Mouse (Mus musculus) left cerebral cortex, postnatal 25 days (tissue): ENCODE measurements at regions not wholly inside any gene's neighbourhood (a gene's known extent, or its start where the extent isn't known, plus 50 kb on each side); places are given as distances from the start of the nearest gene placed in this dataset.
A peak's percentile ranks its signal among the peaks of the same experiment; 100 is the strongest.
"Not testable (repeated sequence)": the region's sequence is repeated elsewhere in the genome, so short reads cannot be mapped to it uniquely, and the experiment has no call there.

Experiments used
- DNase-seq, 2 experiments: peaks; one replicate each; pipeline ENCODE4 v3.0.0; 2022; ENCODE audit warnings: low spot score in 2 of 2, mixed read lengths in 1 of 2
- intact Hi-C: fragments of 180-260 bp; cut with DNase I; formaldehyde crosslinking; loops from one replicate; pipeline ENCODE4 v1.15.1; 2025

DNA sequence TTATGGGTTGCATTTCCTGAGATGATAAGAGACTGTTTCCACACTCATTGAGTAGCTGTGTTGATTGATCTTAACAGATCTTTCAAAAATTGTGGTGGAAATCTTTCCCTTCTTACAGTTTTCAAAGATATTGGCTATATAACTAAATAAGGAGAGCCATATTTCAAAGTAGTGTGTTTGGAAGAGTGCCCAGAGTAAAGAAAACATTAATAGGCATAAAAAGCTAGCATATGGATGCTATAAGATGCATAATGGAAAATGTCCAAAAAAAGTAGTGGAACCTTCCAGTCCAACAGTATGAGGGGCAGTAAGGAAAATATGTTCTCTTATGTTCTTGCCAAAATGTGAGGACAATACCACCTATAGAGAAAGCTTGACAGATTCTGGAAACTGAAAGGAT lies 137.2 kb upstream of the Speer3 start:
- intact Hi-C loops, result no loop called here

DNA sequence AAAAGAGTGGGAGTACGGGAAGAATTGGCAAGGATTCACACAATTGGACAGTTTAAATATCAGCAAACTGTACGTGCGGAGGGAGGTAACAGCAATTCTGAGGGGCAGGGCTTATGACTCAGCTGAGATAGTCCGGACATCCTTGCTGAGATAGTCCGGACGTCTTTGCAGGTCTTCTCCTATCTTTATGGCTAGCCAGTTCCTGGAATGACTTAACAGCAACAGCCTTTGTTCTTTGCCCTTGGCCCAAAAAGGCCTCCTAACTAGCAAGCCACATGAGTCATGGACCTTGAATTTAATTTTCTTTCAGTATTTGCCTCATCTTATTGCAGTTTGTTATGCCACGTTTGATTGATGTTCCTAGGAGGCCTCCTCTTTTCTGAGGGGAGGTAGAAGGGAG lies 133.1 kb upstream of the Speer3 start:
- intact Hi-C loops, DNase-seq: not testable (repeated sequence)

More for the DNA sequence above, 137.2 kb upstream of the Speer3 start:
- no peak for DNase-seq

DNA sequence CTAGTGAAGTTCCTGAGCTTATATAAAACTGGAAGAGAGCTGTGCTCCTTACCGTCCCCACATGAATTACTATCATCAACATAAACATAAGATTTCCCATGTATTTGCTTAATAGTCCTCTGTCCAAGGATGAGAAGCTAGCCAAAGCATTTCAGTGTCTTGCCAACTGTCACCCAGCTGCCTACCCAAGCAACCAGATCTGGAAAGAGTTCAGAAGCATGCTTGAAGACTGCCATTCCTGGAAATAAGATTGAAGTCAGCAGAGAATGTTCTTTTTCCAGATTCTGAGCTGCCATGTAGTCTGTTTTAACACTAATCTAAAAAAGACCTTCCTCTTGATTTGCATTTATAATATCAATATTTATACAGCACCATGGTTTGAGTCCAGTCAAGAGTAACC lies 131.9 kb upstream of the Speer3 start:
- intact Hi-C loops, result no loop called here
- no peak for DNase-seq

DNA sequence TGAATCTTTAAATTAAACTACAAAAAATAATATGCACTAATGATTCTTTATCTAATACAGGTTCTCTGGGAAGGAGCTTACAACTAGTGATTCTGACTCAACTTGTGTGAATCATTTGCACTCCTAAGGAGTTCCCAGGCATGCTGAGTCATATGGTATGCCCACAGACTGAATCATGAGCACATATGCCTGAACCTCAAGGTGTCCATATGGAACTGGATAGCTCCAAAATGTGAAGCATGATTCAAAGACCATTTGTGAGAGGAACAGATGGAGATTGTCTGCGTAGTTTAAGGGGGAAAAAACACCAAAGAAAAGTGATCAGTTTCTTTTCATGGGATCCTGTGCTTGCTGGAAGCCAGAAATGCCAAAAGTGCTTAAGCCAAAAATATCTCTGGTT lies 124.0 kb upstream of the Speer3 start:
- intact Hi-C loops, result loop anchor here (10.0 kb wide), 1 partner anchor 953 kb away; no protein-coding TSS in a partner anchor
- DNase-seq, result peak; percentile 54 to 95

DNA sequence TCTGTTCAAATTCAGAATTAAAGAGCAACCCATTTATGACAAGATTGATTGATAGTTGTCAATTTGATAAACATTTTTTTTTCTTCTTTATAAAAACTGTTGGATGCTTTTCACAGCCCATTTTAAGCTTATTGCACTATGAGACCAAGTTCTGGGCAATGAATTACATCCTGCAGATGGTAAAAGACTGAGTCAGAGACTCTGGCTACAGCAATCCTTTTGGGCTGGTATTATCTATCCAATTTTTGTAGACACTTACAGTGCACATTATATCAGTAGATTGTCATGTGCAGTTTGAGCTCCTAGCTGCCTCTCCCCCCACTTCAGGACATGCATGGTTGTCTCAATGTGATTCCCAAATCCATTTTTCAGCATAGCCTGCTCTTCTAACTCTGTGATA lies 122.6 kb upstream of the Speer3 start:
- intact Hi-C loops, result loop anchor here (10.0 kb wide), 1 partner anchor 954 kb away; no protein-coding TSS in a partner anchor

DNA sequence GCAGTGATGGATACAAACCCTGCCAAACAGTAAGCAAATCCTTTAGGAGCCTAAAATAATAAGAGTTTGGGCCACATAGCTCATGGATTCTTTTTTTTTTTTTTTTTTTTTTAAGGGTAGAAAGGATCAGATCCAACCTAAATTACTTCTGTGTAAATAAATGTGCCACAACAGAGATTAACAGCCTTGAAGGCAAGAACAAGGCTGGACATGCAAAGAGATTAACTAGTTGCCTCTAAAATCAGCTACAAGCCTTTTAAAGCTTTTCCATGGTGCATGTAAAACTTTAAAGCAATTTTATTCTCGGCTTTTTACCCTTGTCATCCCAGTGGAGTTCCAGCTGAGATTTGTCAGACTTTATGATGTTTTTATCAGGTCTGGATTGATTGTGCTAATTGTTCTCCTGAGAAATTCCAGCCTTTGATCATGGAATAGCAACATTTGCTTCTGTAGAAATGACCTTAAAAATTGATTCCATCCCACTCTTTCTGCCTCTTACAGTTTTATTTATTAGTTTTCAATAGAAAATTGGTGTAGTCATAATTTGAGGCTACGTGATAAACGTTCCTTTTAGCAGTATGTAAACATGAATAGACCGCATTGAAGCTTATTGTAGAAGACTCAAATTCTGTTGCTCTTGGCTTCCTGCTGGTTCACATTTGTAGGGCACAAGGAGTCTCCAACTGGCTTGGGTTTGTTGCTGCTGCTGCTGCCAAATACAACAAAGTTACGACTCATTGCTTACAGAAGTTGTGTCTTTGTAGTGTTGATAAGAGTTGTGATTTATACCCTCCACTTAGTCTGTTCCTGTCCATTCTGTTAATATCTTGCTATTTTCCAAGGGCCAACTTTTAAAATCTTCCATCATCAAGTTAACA lies 100.3 kb upstream of the Speer3 start:
- DNase-seq, result no peak
- intact Hi-C loops, result no loop called here

More for the DNA sequence above, 122.6 kb upstream of the Speer3 start:
- peak in 1 of 2 experiments; percentile 43 for DNase-seq

DNA sequence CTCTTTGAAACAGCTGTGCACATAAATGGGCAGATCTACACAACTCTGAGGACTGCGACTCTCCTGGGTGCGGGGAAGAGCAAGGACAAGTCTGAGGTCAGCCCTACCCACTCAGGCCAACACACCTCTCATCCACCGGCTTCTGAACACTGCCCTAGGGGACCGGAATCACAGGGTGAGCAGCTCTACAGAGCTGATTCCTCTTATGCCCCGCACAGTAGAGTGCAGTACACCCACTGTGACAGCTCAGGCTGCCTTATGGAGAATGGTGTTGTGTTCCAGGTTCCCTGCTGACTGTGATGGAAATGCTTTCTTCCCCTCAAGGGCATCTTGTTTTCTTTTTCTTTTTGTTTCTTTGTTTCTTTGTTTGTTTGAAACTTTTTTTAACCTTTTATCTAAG lies 96.6 kb upstream of the Speer3 start:
- intact Hi-C loops, result no loop called here
- DNase-seq, result no peak
